ENCODE assay signal across 8 mouse cellular contexts in genomic region chr7:72589241-72589668, GRCm38 (mm10).
A peak's percentile ranks its signal among the peaks of the same experiment; 100 is the strongest.
DNase-seq lines count a peak whose midpoint lies in the region; ATAC-seq lines count a peak whose summit lies in the region.
"Had no signal": no experiment of that assay in that cellular context is flagged by ENCODE, and none has a peak within 500 bp of the region (broad histone marks: within the 10 kb centered on the region; RNA-seq: fewer than 3 reads in every experiment).

No protein-coding gene starts in this region.

- intact Hi-C loops in gastrocnemius, postnatal 14 days (cut with DNase I; ENCODE audit: low total_unique reads), result no loop called here

- DNase-seq in urinary bladder, postnatal 14 days (ENCODE audit: low spot score), result peak; percentile 12
- DNase-seq in urinary bladder, adult 2 months (ENCODE audit: low spot score), result no peak
- peak; percentile 64 for DNase-seq in gastrocnemius, postnatal 14 days
- peak; percentile 22 to 39 for DNase-seq in lung, adult 18-20 months
- DNase-seq in neural tube, embryonic 10.5 days (ENCODE audit: extremely low spot score, low spot score), result no peak
- DNase-seq in spleen, adult 18-20 months, result no peak

- no peak for ATAC-seq in megakaryocyte, adult 5-6 weeks (ENCODE audit: poor library complexity, severe bottlenecking)
- ATAC-seq: intestine, postnatal 0 days had no signal

Comparison
In these comparisons a context has a peak if more than half of its experiments do, and no peak if none do; other contexts are left out.
1. DNase-seq: peak in urinary bladder, postnatal 14 days (single experiment), gastrocnemius, postnatal 14 days (single experiment) and lung, adult 18-20 months (2 of 2); none in urinary bladder, adult 2 months (single experiment), neural tube, embryonic 10.5 days (single experiment) and spleen, adult 18-20 months (0 of 2).